Mouse (Mus musculus) heart, postnatal 14 days (tissue): ENCODE results near the gene Ube2j2. TPM values are rescaled to one million over a fixed set of nuclear protein-coding genes. Genes with fewer than 3 reads are reported as not detected.

ENCODE experiments used
- DNase-seq, 2 experiments: peaks; one replicate each; pipeline ENCODE4 v3.0.0; 2021 to 2022
- intact Hi-C: fragments of 180-260 bp; cut with DNase I; formaldehyde crosslinking; loops from one replicate; pipeline ENCODE4 v1.15.1; 2025
- long read RNA-seq, 2 experiments: library from polyadenylated mRNA; stranded (forward); transcript quantifications; one replicate each; pipeline ENCODE4 v2.0.0; 2021
- total RNA-seq, 2 experiments: library from RNA; stranded (reverse); gene quantifications; 2 replicates each; pipeline ENCODE4 v1.2.3; 2021

Ube2j2 gene
- total RNA-seq: 10 to 100 TPM; 53.1 to 62.6 TPM
- long read RNA-seq, experiment 1, transcript Ube2j2-201 (8 exons, 3,483 nt): major isoform, 32 of 97 reads
- long read RNA-seq, experiment 1, transcript Ube2j2-202 (7 exons, 1,309 nt): minor isoform, 10 of 97 reads
- long read RNA-seq, experiment 1, transcript Ube2j2-213 (7 exons, 3,339 nt): minor isoform, 30 of 97 reads
- long read RNA-seq, experiment 1, transcript Ube2j2-205 (8 exons, 1,434 nt): minor isoform, 16 of 97 reads
- long read RNA-seq, experiment 1, partial matches to known transcripts: 1 of 97 reads
- long read RNA-seq, experiment 1, other reads (novel, unspliced or antisense): 8 of 97 reads
- long read RNA-seq, experiment 2, transcript Ube2j2-201 (8 exons, 3,483 nt): major isoform, 19 of 56 reads
- long read RNA-seq, experiment 2, transcript Ube2j2-202 (7 exons, 1,309 nt): minor isoform, 6 of 56 reads
- long read RNA-seq, experiment 2, transcript Ube2j2-213 (7 exons, 3,339 nt): minor isoform, 14 of 56 reads
- long read RNA-seq, experiment 2, transcript Ube2j2-205 (8 exons, 1,434 nt): minor isoform, 10 of 56 reads
- long read RNA-seq, experiment 2, partial matches to known transcripts: 0 of 56 reads
- long read RNA-seq, experiment 2, other reads (novel, unspliced or antisense): 7 of 56 reads

DNA sequence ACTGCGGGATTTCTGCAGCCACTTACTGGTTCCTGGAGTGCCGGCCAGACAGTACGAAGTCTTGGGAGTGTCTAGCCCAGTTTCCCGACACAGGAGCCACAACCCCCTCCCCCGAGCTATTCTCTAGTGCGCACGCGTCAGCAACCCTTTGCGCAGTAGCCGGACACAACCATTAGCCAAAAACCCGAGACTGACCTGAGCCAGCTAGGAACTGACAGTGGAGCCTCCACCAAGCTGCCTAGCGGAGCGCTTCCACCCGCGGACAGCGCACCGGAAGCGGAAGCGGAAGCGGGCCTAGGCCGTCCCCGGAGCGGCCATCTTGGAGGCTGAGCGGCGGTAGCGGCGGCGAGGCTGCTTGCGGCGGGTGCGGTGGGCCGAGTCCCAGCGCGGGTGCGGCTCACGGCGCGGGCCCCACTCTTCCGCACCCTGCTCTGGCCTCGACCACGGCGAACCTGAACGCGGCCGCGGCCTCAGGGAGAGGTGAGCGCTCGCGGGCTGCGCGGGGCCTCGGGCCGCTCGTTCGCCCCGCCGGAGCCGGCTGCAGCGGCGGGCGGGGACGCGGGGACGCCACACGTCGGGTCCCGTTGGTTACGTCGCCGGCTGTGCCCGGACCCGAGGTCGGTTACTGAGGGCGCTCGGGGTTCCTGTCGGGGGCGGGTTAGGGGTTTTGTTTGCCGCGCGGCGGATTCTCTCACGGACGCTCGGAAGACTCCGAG is at the start of gene Ube2j2:
Gene Ube2j2, plus strand, starts transcription at position 298 of the 716 bp plus-strand sequence.
- intact Hi-C loops: loop anchor here (2.0 kb wide), 2 partner anchors 49 to 73 kb away; no protein-coding TSS in a partner anchor
- peak; percentile 97 to 98 for DNase-seq

DNA sequence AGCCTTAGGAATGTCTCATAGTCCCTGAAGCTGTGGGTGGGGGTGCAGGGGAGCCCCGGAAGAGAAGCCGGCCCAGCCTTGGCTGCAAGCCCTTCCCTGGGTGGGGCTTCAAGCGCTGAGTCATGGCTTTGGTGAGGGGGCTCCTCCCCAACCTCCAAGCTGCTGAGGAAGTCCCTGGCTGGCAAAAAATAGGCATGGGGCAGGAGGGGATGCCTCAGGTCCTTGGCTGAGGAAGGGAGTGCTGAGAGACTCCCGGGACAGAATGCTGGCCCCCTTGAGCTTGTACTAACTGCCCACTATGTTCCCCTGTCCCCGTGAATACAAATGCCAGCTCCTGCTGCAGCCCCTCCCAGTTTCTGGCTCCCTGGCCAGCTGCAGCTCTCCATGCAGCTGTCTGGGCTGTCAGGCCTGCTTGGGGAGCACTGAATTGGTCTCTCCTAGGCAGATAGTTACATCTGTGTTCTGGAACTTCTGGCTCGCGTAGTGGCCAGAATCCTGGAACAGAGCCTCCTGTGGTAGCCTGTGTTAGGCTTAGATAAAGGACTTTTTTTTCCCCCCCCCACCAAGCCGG is 49.2 kb upstream of the Ube2j2 start:
- DNase-seq: peak; percentile 81 to 83
- intact Hi-C loops: loop anchor here (2.0 kb wide), 1 partner anchor 48 kb away; the partner anchor contains the start of gene Ube2j2

- peak; percentile 40 to 73 for DNase-seq
- intact Hi-C loops: loop anchor here (2.0 kb wide), 1 partner anchor 48 kb away; the partner anchor contains the start of gene Ube2j2
Measured at GRCm38 (mm10) chr4:155895216-155895615, 48.4 kb upstream of the Ube2j2 start.

DNA sequence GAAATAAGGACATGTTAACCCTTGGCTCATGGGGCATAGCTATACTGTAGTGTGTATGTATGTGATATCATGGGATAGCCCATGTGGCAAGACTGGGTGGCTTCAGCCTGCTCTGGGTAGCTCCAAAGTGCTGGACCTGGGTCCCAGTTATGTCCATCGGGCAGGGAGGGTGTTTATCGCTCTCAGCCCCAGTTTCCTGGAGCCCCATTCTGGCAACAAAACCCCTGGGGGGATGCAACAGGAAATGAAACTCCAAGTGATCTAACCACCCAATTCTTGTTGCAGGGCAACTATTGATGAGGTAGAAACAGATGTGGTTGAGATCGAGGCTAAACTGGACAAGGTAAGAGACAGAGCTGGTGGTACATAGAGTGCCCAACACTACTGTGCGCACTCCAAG is 47.8 kb upstream of the Ube2j2 start:
- DNase-seq: peak; percentile 2 to 4
- intact Hi-C loops: loop anchor here (2.0 kb wide), 1 partner anchor 47 kb away; the partner anchor contains the start of gene Ube2j2

- intact Hi-C loops: no loop called here
- DNase-seq: no peak
Measured at GRCm38 (mm10) chr4:155896461-155896860, 47.2 kb upstream of the Ube2j2 start.

- intact Hi-C loops: no loop called here
- DNase-seq: no peak
Measured at GRCm38 (mm10) chr4:155898318-155898717, 45.3 kb upstream of the Ube2j2 start.

- intact Hi-C loops: no loop called here
- DNase-seq: no peak
Measured at GRCm38 (mm10) chr4:155899355-155899754, 44.3 kb upstream of the Ube2j2 start.

- peak; percentile 55 to 62 for DNase-seq
- intact Hi-C loops: no loop called here
Measured at GRCm38 (mm10) chr4:155901205-155901604, 42.4 kb upstream of the Ube2j2 start.

DNA sequence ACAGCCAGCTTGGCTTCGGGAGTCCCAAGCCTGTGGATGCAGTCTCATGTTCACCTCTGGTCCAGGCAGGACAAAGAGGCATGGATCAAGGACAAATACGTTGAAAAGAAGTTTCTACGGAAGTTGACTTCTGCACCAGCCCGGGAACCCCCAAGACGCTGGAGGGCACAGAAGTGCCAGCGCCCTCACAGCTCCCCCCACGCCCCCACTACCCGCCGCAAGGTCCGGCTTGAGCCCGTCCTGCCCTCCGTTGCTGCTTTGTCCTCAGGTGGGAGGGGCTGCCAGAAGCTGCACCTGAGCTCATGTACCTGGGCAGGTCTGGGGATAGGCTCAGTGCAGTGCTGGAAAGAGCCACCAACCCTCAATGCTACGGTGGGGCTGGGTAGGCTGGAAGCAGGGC is 40.4 kb upstream of the Ube2j2 start:
- intact Hi-C loops: no loop called here
- peak in 1 of 2 experiments; percentile 1 for DNase-seq

DNA sequence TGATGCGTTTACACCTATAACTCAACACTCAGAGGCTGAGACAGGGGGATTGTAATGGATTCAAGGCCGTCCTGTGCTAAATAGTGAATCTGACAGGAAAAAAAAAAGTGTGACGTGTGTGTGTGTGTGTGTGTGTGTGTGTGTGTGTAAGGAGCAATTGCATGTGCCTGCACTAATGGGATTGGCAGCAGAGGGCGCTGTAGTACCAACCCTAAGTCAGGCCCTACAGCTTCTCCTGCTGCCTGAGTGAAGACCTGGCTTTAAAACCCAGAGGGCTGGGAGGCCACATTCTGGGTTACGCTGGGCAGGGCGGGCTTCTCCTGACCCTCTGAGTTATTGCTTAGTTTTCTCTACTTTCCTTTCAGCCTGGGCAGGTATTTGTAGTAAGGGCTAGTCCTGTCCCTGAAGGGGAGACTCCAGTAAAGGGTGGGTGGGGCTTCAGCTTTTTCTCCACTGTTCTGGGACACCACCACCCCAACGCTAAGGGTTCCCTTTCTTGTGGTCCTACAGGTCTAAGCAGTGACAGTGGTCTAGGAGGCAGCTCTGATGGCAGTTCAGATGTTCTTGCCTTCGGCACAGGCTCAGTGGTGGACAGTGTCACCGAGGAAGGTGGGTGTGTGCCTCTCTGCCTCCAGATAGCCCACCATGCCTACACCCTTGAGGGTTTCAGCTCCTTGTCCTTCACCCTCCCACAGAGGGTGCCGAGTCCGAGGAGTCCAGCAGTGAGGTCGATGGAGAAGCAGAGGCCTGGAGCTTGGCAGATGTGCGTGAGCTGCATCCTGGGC is 39.1 kb upstream of the Ube2j2 start:
- DNase-seq: peak; percentile 7 to 37
- intact Hi-C loops: loop anchor here (2.0 kb wide), 1 partner anchor 36 kb away; no protein-coding TSS in a partner anchor

GRCm38 (mm10) chr4:155905634-155906033 is 38.0 kb upstream of the Ube2j2 start:
- intact Hi-C loops: loop anchor here (2.0 kb wide), 1 partner anchor 35 kb away; no protein-coding TSS in a partner anchor

DNA sequence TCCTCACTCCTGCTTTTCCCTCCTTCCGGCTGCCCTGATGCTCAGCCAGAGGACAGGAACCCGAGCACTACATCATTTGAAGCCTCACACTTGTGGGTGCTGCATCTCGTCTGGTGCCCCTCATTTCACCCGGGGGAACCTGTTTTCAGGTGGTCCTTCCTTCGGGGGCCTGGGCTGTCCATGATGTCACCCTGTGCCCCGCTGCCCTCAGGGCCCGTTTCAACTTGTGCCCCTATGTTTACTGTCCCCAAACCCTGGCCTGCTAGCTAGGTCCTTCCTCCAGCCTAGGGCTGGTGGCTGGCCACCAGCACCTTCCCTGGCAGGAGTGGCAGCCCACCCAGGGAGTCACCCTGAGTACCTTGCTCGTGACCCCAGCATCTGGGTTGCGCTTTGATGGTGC is 37.5 kb upstream of the Ube2j2 start:
- intact Hi-C loops: no loop called here
- peak in 1 of 2 experiments; percentile 1 for DNase-seq

More at GRCm38 (mm10) chr4:155905634-155906033, 38.0 kb upstream of the Ube2j2 start:
- no peak for DNase-seq

GRCm38 (mm10) chr4:155907003-155907402 is 36.6 kb upstream of the Ube2j2 start:
- intact Hi-C loops: no loop called here

GRCm38 (mm10) chr4:155908281-155908680 is 35.4 kb upstream of the Ube2j2 start:
- intact Hi-C loops: no loop called here
- peak; percentile 1 to 2 for DNase-seq

More at GRCm38 (mm10) chr4:155907003-155907402, 36.6 kb upstream of the Ube2j2 start:
- DNase-seq: peak; percentile 1

GRCm38 (mm10) chr4:155908751-155909150 is 34.9 kb upstream of the Ube2j2 start:
- DNase-seq: peak in 1 of 2 experiments; percentile 1
- intact Hi-C loops: no loop called here

DNA sequence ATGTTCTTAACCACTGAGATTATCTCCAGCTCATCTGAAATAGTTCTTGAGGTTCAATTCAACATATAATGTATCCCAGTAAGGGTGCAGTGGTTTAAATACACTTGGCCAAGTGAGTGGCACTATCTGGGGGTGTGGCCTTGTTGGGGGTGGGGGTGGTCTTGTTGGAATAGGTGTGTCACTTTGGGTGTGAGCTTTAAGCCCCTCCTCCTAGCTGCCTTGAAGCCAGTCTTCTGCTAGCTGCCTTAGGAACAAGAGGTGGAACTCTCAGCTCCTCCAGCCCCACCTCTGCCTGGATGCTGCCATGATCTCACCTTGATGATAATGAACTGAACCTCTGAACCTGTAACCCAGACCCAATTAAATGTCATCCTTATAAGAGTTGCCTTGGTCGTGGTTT is 11.6 kb upstream of the Ube2j2 start:
- intact Hi-C loops: no loop called here
- no peak for DNase-seq

- intact Hi-C loops: loop anchor here (2.0 kb wide), 2 partner anchors 48 to 72 kb away; no protein-coding TSS in a partner anchor
- DNase-seq: peak; percentile 56 to 59
Measured at GRCm38 (mm10) chr4:155943049-155943452, 580 bp upstream of the Ube2j2 start.

DNA sequence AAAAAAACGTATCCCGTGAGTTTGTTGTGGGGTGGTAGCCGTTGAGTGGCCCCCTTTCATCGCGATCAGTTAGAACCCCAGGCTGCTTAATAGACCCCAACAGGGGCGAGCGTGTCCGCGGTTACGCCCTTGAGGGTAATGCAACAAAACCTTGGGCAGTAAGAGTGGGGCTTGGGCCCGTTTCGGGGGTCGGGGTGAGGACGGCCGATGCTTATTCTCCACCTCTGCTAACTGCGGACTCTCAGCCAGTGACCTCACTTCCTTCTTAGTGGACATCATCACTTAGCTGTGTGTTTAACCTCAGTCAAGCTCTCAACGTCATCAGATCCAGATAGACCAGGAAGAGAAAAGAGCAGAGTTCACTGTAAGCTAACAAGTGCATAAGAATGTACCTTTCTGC is 640 bp downstream of the Ube2j2 start:
- intact Hi-C loops: no loop called here
- DNase-seq: peak in 1 of 2 experiments; percentile 16

DNA sequence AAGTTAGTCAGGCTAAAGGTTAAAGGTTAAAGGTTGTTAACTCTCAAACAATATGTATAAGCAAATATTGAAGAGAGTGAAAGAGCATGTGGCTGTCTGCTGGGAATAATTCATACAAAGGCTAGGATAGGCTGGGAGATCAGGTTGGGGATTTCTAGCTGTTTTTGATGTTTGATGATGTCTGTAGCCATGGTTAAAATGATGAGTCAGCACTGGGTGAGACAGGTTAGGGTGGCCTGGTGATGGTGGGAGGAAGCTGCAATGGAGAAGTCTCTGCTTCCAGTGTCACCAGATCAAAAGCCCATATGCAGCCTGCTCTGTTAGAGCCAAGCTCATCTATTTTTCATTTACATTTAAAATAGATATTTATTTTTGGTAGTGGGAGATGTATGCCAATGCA is 3.5 kb downstream of the Ube2j2 start:
- intact Hi-C loops: no loop called here
- DNase-seq: no peak
